Mouse (Mus musculus): ENCODE measurements at regions not wholly inside any gene's neighbourhood (a gene's known extent, or its start where the extent isn't known, plus 50 kb on each side); places are given as distances from the start of the nearest gene placed in this dataset.

- DNase-seq (ENCODE audit: low read depth, low spot score), result no peak
Observed at GRCm38 (mm10) chr2:47945061-47945460, 868.8 kb upstream of the Acvr2a start.

DNA sequence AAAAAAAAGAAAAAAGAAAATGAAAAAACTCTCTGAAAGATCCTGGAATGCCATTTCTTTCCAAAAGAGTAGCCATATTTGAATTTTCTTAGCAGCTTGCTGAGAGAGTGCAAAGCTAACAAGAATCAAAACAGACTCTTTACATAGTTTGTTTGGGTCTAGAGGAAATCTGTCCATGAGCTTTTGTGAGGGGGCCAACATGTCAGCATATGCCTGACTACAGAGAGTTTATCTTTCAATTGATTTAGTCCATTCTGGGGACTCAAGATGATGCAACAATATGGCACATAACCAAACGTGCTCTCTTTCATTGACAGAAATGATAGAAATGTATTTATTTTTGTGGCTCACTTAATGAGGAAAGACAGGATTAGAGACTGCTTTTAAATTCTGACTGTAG is 822.8 kb upstream of the Acvr2a start:
- peak; percentile 43 for DNase-seq (ENCODE audit: low read depth, low spot score)

DNA sequence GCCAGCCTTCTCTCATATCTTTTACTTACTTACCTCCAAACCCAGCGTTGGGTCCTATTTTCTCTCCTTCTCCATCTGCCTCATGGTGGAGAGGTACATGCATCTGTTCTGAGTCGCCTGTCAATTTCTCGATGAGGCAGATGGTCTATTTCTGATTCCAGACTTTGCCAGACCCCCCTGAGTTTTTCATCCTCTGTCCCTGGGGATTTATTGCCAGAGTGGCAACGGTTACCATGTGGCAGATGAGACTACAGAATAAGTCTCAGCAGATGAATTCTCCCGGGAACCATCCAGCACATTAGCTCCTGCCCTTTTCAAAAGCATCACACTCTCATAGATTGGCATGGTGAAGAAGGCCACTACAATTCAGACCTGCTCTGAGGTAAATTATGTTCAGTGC is 819.7 kb upstream of the Acvr2a start:
- DNase-seq (ENCODE audit: low read depth, low spot score), result no peak

- no peak for DNase-seq (ENCODE audit: low read depth, low spot score)
Observed at GRCm38 (mm10) chr2:48001230-48001629, 812.7 kb upstream of the Acvr2a start.

- peak; percentile 67 for DNase-seq (ENCODE audit: low read depth, low spot score)
Observed at GRCm38 (mm10) chr2:48001800-48002507, 812.0 kb upstream of the Acvr2a start.

DNA sequence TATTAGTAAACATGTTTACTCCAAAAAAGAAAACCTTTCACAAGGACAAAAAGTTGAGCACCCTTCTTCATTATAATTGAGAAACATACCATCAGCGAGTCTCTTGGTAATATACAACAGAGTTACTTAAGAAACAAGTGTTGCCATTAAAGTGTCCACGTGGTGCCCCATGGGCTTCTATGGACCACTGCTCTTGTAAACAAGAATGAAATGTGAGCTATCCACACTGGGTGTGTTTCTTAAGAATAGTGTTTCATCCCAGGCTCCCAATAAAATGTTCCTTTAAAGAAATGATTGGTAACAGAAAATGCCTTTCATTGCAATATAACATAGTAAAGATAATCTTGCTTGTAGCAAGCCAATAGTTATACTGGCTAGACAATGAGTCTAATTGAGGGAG is 803.6 kb upstream of the Acvr2a start:
- DNase-seq (ENCODE audit: low read depth, low spot score), result no peak

DNA sequence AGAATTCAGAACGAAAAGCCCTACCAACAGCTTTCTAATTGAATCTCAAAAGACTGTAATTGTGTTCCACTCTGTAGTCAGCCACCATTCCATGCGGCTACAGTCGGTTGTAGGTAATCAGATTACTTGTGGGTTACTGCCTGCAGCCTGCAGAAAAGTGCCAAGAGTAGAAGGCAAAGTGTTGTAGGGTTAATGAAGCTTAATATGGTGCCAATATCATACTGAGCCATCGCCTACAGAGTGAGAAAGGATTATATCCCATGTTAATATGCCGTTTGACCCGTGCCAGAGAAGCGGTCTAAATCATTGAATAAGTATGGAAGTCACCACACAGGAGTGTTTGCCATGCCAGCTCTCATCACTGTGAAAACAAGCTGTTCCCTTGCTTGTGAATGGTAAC is 786.4 kb upstream of the Acvr2a start:
- DNase-seq (ENCODE audit: low read depth, low spot score), result no peak

DNA sequence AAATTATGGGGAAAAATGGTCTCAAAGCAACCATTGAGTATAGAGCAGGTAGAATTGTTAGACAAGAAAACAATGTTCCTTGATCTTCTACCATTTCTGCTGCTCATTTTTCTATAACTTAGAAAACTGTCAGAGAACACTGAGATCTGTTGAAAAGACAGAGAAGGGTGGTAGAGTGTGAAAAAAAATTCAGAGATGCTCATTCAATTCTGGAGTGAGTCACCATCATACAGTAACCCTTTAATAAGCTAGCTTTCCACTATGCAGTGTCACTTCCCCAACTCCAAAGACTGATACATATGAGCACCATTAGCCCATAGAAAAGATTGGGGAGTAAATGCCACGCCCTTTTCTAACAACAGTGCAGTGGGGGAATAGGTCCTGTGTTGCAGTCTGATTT is 752.5 kb upstream of the Acvr2a start:
- DNase-seq (ENCODE audit: low read depth, low spot score), result no peak

GRCm38 (mm10) chr2:48063436-48063835 is 750.5 kb upstream of the Acvr2a start:
- no peak for DNase-seq (ENCODE audit: low read depth, low spot score)

GRCm38 (mm10) chr2:48065162-48065561 is 748.7 kb upstream of the Acvr2a start:
- no peak for DNase-seq (ENCODE audit: low read depth, low spot score)

DNA sequence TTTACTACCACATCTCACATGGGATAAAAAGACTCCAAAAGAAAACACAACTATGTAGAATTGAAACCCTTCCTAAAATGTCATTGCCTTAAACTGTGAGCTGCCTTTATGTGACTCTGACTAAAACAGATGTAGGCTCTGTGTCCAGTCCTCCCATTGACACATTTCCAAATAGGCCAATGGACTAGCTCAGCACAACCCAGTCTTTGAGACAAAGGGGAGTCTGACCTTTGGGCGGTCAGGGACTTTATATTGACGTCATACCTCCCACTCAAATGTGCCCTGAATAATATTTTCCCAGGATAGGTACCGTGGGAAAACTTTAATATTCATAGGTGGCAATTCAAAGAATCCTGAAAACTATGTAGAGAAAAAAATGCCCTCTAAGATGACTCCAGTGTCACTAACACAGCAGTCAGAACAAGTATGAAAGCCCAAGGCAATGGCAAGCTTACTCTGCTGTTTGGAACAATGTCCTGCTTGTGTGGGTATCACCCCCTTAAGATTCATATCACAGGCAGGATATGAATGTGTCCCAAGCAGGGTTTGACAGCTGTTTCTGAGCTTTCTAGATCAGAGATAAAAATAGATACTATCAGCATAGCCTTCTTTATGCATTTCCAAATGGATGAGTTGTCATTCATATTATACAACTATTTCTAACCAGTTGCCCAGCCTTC is 731.6 kb upstream of the Acvr2a start:
- DNase-seq (ENCODE audit: low read depth, low spot score), result no peak

DNA sequence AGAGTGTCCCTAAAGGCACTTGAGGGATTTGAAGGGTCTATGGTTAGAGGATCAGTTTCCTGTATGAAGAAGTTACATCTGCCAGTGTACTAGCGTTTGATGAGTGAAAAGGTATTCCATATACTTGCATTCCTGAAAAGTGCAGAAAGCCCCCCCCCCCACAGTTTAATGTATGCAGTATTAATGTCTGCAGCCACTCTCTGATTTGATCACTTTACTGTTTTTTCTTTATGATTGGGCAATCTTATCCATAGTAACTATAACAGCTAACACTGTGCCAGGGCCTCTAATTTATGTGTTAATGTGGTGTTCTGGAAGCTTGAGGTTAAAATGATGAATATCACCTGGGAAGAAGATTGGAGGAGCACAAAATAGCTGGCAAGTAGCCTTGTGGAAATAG is 715.6 kb upstream of the Acvr2a start:
- DNase-seq (ENCODE audit: low read depth, low spot score), result no peak

GRCm38 (mm10) chr2:48098931-48099531 is 714.9 kb upstream of the Acvr2a start:
- DNase-seq (ENCODE audit: low read depth, low spot score), result no peak

DNA sequence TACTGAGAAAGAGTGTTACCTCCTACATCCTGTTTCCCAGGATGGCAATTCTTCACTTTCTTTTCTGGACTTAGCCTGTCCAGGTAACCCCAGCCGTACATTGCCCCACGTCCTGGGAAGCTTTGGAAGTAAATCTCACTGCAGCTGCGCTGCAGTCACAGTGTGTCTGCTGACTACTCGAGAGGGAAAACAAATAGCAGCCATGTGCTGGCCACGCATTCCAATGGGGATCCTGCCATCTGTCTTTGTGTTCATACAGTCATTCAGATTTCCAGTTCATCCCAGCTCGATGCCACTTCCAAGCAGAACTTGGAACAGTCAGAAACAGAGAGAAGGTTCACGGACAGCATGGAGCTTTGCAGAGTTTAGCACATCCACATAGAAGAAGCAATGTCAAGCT is 690.2 kb upstream of the Acvr2a start:
- DNase-seq (ENCODE audit: low read depth, low spot score), result no peak

- no peak for DNase-seq (ENCODE audit: low read depth, low spot score)
Observed at GRCm38 (mm10) chr2:48138051-48138611, 675.8 kb upstream of the Acvr2a start.

GRCm38 (mm10) chr2:48141281-48141680 is 672.6 kb upstream of the Acvr2a start:
- DNase-seq (ENCODE audit: low read depth, low spot score), result no peak

GRCm38 (mm10) chr2:48154706-48155105 is 659.2 kb upstream of the Acvr2a start:
- DNase-seq (ENCODE audit: low read depth, low spot score), result no peak

DNA sequence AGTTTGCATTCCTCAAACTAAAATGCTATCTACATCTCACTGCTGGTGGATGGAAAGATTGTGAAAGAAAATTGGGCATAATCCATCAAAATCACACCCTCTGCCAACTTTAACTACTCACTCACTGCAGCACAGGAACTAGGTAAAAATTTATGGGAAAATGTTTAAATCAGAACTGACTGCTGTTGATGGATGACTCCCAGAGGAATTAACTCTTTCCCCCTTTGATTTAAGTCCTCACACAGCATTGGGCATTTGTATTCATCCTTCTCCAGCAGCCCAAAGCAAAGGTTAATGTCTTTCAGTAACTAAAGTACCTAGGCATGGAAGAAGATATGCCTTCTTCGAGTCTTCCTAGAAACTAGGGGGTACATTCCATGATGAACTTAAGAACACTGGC is 641.3 kb upstream of the Acvr2a start:
- no peak for DNase-seq (ENCODE audit: low read depth, low spot score)

DNA sequence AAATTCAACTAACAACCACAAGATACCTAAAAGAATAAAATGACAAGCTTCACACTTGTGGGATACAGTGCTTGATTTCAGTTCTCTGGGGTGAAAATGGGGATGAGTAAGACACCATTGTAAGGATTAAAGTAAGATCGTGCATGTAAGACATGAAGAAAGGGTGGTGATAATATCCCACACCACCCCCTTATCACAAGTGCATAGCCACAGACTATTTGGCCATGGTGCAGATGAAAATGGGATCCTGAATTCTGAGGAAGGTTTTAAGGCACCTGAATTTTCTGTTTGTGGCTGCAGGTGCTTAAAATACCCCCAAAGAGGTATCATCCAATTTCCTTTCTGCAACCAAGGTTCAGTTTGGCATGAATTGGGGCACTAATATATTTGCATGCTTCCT is 627.7 kb upstream of the Acvr2a start:
- DNase-seq (ENCODE audit: low read depth, low spot score), result no peak

DNA sequence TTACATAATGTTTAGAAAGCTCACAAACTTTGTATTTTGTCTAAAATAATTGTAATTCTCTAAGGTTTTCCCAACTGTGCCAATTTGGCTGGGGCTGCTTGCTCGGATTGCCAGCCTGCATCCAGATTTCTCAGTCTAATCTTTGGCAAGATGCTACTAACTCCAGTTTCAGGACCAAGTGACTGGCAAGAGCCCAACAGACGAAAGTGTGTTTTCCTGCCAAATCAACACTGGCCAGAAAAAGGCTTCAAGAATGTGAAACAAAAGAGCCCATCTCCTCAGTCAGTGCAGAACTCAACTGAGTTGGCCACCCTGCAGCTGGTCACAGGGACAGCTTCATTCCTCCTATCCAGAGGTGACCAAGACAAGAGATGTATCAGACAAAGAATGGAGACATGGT is 627.3 kb upstream of the Acvr2a start:
- DNase-seq (ENCODE audit: low read depth, low spot score), result peak; percentile 69

- no peak for DNase-seq (ENCODE audit: low read depth, low spot score)
Observed at GRCm38 (mm10) chr2:48211804-48212203, 602.1 kb upstream of the Acvr2a start.

DNA sequence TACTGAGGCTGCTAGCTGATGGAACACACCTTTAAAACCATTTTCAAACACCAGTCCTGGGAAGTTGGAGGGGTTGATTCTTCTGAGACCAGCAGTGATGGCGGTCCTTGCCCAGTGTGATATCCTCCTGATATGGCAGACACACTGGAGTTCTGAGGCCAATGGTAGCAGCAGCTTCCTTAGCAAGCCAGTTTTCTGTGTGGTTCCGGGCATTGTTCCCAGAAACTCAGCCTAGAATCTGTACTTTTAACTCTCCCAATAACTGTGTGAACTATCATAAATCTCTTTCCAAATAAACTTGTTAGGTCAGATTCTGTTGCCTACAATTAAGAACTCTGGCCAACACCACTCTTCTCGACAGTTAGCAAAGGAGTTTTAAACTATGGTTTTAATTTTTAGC is 593.1 kb upstream of the Acvr2a start:
- peak; percentile 30 for DNase-seq (ENCODE audit: low read depth, low spot score)
